Mouse (Mus musculus) heart, postnatal 0 days (tissue): ENCODE results near the gene Adgrg5. TPM values are rescaled to one million over a fixed set of nuclear protein-coding genes. Genes with fewer than 3 reads are reported as not detected.

Experiments
- ATAC-seq: fragments of 200-750 bp; cut with Nextera tagmentation; 2 replicates; pipeline ENCODE4 v1.8.0; 2017; ENCODE audit warnings: low read depth, moderate number of reproducible peaks, moderate library complexity; ENCODE audit not compliant: insufficient read depth
- DNase-seq: peaks from one replicate; pipeline ENCODE4 v3.0.0-alpha.2; 2016; ENCODE audit warnings: low spot score
- H3K27ac ChIP-seq: fragments of 300-500 bp; sonication (generic); 2 replicates; pipeline ENCODE4 v1.5.1; 2014; ENCODE audit warnings: low read depth, mild to moderate bottlenecking
- H3K27me3 ChIP-seq: fragments of 300-500 bp; sonication (generic); 2 replicates; pipeline ENCODE4 v1.6.1; 2014; ENCODE audit warnings: low read length, mixed read lengths; ENCODE audit not compliant: control insufficient read depth, insufficient read depth
- H3K36me3 ChIP-seq: fragments of 300-500 bp; sonication (generic); replicated peaks from 2 replicates; pipeline ENCODE4 v1.6.1; 2014; ENCODE audit warnings: low read length, mixed read lengths; ENCODE audit not compliant: control insufficient read depth, insufficient read depth
- H3K4me1 ChIP-seq: fragments of 300-500 bp; sonication (generic); 2 replicates; pipeline ENCODE4 v1.6.1; 2014; ENCODE audit warnings: antibody characterized with exemption; ENCODE audit not compliant: control insufficient read depth, insufficient read depth
- H3K4me2 ChIP-seq: fragments of 300-500 bp; sonication (generic); 2 replicates; pipeline ENCODE4 v1.6.1; 2014; ENCODE audit warnings: low read depth, mild to moderate bottlenecking, low read length, moderate library complexity
- H3K4me3 ChIP-seq: fragments of 300-500 bp; sonication (generic); 2 replicates; pipeline ENCODE4 v1.5.1; 2014; ENCODE audit warnings: low read depth, low read length
- H3K9ac ChIP-seq: fragments of 300-500 bp; sonication (generic); replicated peaks from 2 replicates; pipeline ENCODE4 v1.6.1; 2014; ENCODE audit warnings: low read depth, low read length, mixed read lengths
- H3K9me3 ChIP-seq: fragments of 300-500 bp; sonication (generic); replicated peaks from 2 replicates; pipeline ENCODE4 v1.6.1; 2016; ENCODE audit warnings: low read length; ENCODE audit not compliant: control insufficient read depth
- CTCF ChIP-seq: IDR thresholded peaks from 2 replicates; pipeline ENCODE4 v1.5.1; 2016; ENCODE audit warnings: antibody characterized with exemption, control low read depth, low read depth
- EP300 ChIP-seq: IDR thresholded peaks from 2 replicates; pipeline ENCODE4 v1.6.1; 2016; ENCODE audit warnings: antibody characterized with exemption, low read depth
- WGBS: fragments of 180-500 bp; shearing (Covaris S2); extraction: QIAGEN DNeasy Blood & Tissue Kit; methylation state at CpG from one replicate; pipeline ENCODE4 v1.1.7; 2014; 5-methylcytosine and 5-hydroxymethylcytosine counted together
- polyA plus RNA-seq: library from polyadenylated mRNA; unstranded; fragments of >200 nt; fragmentation: Nextera tagmentation; extraction: Ambion mirVana; gene quantifications from 2 replicates; pipeline ENCODE4 v1.2.1, GENCODE M21; 2015
- total RNA-seq: library from RNA; depleted of rRNA; stranded (reverse); fragments of >200 nt; gene quantifications from 2 replicates; pipeline ENCODE4 v1.2.3, GENCODE M21; 2014; ENCODE audit warnings: low replicate concordance

The Adgrg5 gene
- total and polyA plus RNA-seq, 2 experiments from 2014 or later = 0.15 TPM; not detected in 1

DNA sequence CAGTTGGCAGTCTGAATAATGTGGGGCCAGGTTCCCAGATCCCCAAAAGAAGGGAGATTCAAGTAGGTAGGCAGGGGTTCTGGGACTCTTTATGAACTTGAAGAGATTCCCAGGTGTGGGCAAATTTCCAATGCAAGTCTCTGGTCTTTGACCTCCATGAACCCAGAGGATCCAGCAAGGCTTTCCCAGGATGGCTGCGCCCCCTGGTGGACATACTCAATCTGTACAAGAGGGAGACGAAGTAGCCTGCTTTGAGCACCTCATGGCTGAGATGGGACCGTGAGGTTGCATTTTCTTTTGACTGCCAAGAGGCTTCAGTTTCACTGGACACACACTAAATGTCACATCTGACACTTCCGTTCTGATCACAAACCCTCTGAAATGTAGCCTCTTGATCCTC lies 14.6 kb upstream of the Adgrg5 start:
- H3K4me3 ChIP-seq = no peak overlapping the region
- H3K4me1 ChIP-seq = peaks cover 21% of the 10 kb centered on the region
- no peak overlapping the region for H3K9ac ChIP-seq
- H3K27me3 ChIP-seq = no peaks in the 10 kb centered on the region
- peak; percentile 31; the same call in 1 of the 2 replicates for ATAC-seq
- H3K36me3 ChIP-seq = peaks cover 45% of the 10 kb centered on the region
- DNase-seq = peak; percentile 89
- no peak overlapping the region for H3K4me2 ChIP-seq
- 7% methylated on average over 4 of the region's 4 CpGs for whole genome bisulfite sequencing
- no peaks in the 10 kb centered on the region for H3K9me3 ChIP-seq
- TF ChIP-seq EP300 = no peak
- peak; percentile 96 for TF ChIP-seq CTCF
- peak overlapping the region; percentile 23; the same call in 1 of the 2 replicates for H3K27ac ChIP-seq

DNA sequence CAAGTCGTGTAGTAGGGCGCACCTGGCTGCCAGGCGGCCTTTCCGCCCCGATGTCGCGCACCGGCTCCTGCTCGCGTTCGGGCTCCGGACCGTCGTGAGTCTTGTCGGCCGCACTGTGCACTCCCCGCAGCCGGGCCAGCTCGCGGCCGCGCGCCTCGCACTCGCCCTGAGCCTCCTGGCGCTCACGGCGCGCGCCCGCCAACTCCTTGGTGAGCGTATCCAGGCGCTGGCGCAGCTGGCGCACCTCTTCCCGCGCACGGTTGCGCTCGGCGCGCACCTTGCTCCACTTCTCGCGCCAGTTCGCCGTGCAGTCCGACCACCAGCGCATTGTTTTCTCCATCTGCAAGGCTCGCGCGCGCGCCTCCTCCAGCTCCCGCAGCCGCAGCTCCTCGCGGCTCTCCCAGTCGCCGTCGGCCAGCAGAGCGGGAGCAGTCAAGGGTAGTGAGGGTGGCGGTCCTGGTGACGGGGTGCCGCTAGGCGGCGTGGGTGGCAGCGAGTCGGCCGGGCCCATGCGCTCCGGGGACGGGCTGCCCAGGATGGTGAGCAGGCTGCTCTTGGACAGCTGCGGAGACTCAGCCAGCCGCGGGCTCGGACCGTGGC lies 10.3 kb upstream of the Adgrg5 start:
- peak; percentile 60 for TF ChIP-seq CTCF
- TF ChIP-seq EP300 = no peak
- Histone ChIP-seq H3K4me3 (peak overlapping the region; percentile 33), H3K4me1 (peaks cover 28% of the 10 kb centered on the region), H3K36me3 (peaks cover 21% of the 10 kb centered on the region), H3K4me2 (peak overlapping the region; percentile 60), H3K27ac (no peak overlapping the region), H3K9ac (no peak overlapping the region), H3K27me3 (no peaks in the 10 kb centered on the region), H3K9me3 (no peaks in the 10 kb centered on the region)
- WGBS = 25% methylated on average over 74 of the region's 77 CpGs
- DNase-seq (peak; percentile 45), ATAC-seq (peak; percentile 31)

DNA sequence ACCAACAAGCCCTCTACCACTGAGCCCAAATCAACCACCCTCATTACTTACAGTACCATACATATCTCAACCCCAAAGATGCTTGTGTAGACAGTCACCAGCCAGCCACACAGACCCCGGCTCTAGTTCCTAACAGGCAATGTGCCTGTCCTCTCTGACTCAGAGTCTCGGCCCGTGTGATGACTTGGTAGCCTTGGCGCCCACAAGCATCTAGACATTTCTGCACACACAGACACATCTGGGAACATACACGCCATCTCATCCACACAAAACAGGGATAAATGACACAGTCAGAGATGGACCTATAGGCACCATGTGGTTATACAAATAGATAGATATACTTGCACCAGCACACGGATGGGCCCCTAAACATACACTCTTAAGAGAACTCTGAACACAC lies 9.2 kb upstream of the Adgrg5 start:
- Histone ChIP-seq H3K9me3 (no peaks in the 10 kb centered on the region), H3K4me3 (no peak overlapping the region), H3K4me1 (peaks cover 28% of the 10 kb centered on the region), H3K36me3 (peaks cover 19% of the 10 kb centered on the region), H3K4me2 (no peak overlapping the region), H3K27ac (no peak overlapping the region), H3K9ac (no peak overlapping the region), H3K27me3 (no peaks in the 10 kb centered on the region)
- no peak for ATAC-seq
- no peak for TF ChIP-seq CTCF
- no peak for TF ChIP-seq EP300
- 58% methylated on average over 6 of the region's 6 CpGs for WGBS
- DNase-seq = no peak

DNA sequence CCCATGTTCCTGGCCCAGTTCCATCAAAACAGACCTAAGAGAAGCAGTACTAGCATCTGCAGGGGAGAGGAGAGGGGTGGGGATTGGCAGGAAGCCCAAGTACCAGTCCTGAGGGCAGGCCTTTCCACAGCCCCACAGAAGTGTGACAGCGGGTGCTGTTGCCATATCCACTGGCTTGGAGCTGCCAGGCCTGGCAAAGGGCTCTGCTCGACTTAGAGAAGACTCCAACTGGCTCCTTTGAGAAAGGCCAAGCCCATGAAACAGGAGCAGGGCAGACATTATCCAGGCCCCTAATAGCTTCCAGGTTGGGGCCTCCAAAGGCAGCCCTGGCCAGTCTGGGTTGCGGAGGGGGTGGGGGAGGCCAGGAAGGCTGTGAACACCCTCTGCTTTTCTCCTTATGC lies 8.8 kb upstream of the Adgrg5 start:
- H3K4me1 ChIP-seq = peaks cover 28% of the 10 kb centered on the region
- WGBS = 18% methylated on average over 3 of the region's 3 CpGs

DNA sequence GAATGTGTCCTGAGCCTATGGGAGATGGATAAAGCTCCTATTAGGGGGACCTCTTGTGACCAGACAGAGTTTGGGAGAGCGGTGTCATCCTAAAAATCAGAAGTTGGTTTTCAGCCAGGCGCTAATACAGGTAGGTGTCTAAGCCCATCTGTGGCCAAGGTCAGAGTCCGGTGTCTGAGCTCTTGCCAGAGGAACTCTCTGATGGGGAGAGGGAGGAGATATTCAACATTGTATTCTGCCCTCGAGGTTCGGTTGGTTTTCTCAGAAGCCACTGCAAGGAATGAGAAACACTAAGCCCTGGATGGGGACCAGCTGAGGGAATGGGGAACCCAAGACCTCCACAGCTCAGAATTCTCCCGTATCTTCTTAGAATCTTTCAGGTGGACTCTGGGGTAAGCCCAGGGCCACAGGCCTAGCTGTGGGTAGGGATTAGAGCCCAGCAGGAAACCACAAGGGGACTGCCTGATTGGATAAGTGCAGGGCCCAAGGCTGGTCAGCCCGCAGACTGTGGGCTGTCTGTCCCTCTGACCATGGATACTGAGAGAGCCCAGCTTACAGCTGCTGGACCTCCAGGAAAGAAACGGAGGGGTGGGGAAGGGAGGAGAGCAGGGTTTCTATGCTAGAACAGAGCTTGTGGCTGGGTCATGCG lies 7.1 kb upstream of the Adgrg5 start:
- peak overlapping the region; percentile 89 for H3K4me2 ChIP-seq
- peak overlapping the region; percentile 69; the same call in 1 of the 2 replicates for H3K27ac ChIP-seq
- H3K9me3 ChIP-seq = no peaks in the 10 kb centered on the region
- peaks cover 13% of the 10 kb centered on the region for H3K36me3 ChIP-seq
- ATAC-seq (no peak), DNase-seq (no peak)
- H3K4me1 ChIP-seq = peaks cover 28% of the 10 kb centered on the region
- peak overlapping the region; percentile 83 for H3K4me3 ChIP-seq
- H3K27me3 ChIP-seq = no peaks in the 10 kb centered on the region
- H3K9ac ChIP-seq = peak overlapping the region; percentile 83
- no peak for TF ChIP-seq EP300
- TF ChIP-seq CTCF = no peak
- WGBS = 48% methylated on average over 9 of the region's 9 CpGs

More for the DNA sequence above, 8.8 kb upstream of the Adgrg5 start:
- no peak overlapping the region; the same call in 1 of the 2 replicates for H3K9ac ChIP-seq
- peak overlapping the region; percentile 41; the same call in 1 of the 2 replicates for H3K27ac ChIP-seq
- no peaks in the 10 kb centered on the region for H3K27me3 ChIP-seq
- H3K4me2 ChIP-seq = peak overlapping the region; percentile 21
- peaks cover 19% of the 10 kb centered on the region for H3K36me3 ChIP-seq
- DNase-seq = peak; percentile 47
- no peaks in the 10 kb centered on the region for H3K9me3 ChIP-seq
- ATAC-seq = no peak
- no peak overlapping the region for H3K4me3 ChIP-seq
- TF ChIP-seq CTCF (no peak), EP300 (no peak)
